In genomic region chr2:147082391-147082790, GRCm38 (mm10) we compare ENCODE assay signal across 39 mouse cellular contexts. TPM values are rescaled to one million over a fixed set of nuclear protein-coding genes. Genes with fewer than 3 reads are reported as not detected.
"Had no signal": no experiment of that assay in that cellular context is flagged by ENCODE, and none has a peak within 500 bp of the region (broad histone marks: within the 10 kb centered on the region; RNA-seq: fewer than 3 reads in every experiment).

No protein-coding gene starts in this region.

- H3K36me3 ChIP-seq: heart, embryonic 15.5 days; hindbrain, embryonic 15.5 days; intestine, embryonic 15.5 days had no signal

- ATAC-seq: hindbrain, postnatal 0 days; inflammation-experienced regulatory T-cells, adult 6 months; intestine, embryonic 15.5 days; intestine, postnatal 0 days; liver, embryonic 12.5 days had no signal

- DNase-seq: gastrocnemius, postnatal 14 days; gastrocnemius, postnatal 36 days; heart, adult 11 months; heart, adult 2 months; heart, postnatal 14 days; heart, postnatal 36 days; kidney, adult 18-20 months; kidney, adult 8-10 months; kidney, postnatal 10 days; kidney, postnatal 25 days; kidney, postnatal 4 days; left cerebral cortex, postnatal 4 days had no signal

- H3K4me3 ChIP-seq: heart, adult 2 months; heart, embryonic 13.5 days; heart, embryonic 15.5 days; hindbrain, embryonic 13.5 days; hindbrain, embryonic 15.5 days; intestine, embryonic 15.5 days; layer of hippocampus, adult 2 months; left cerebral cortex, adult 2 months; limb, embryonic 13.5 days; limb, embryonic 15.5 days; liver, embryonic 12.5 days had no signal

- H3K4me2 ChIP-seq: heart, embryonic 11.5 days; heart, embryonic 13.5 days; heart, embryonic 15.5 days; hindbrain, embryonic 13.5 days; hindbrain, embryonic 15.5 days; intestine, embryonic 15.5 days; limb, embryonic 13.5 days; limb, embryonic 15.5 days; liver, embryonic 12.5 days had no signal

- H3K27ac ChIP-seq: heart, adult 2 months; heart, embryonic 13.5 days; heart, embryonic 15.5 days; hindbrain, embryonic 13.5 days; hindbrain, embryonic 15.5 days; hindbrain, postnatal 0 days; intestine, embryonic 15.5 days; layer of hippocampus, adult 2 months; left cerebral cortex, adult 2 months; limb, embryonic 13.5 days; limb, embryonic 15.5 days; liver, embryonic 12.5 days; liver, embryonic 14.5 days had no signal

- H3K9ac ChIP-seq: heart, embryonic 13.5 days; heart, embryonic 15.5 days; hindbrain, embryonic 13.5 days; hindbrain, embryonic 15.5 days; intestine, embryonic 15.5 days; limb, embryonic 13.5 days; limb, embryonic 15.5 days; liver, embryonic 12.5 days; liver, embryonic 14.5 days had no signal

- H3K9me3 ChIP-seq: heart, embryonic 13.5 days; heart, embryonic 15.5 days; hindbrain, embryonic 13.5 days; hindbrain, embryonic 15.5 days; intestine, embryonic 15.5 days; limb, embryonic 13.5 days; limb, embryonic 15.5 days; liver, embryonic 12.5 days had no signal

RNA-seq across cellular contexts. Expression of gene Nkx2-4, which starts 2.9 kb away (rescaled TPM):
- total RNA-seq: gastrocnemius, adult 18-20 months; gastrocnemius, adult 8-10 months; gastrocnemius, postnatal 14 days; gastrocnemius, postnatal 36 days; heart, adult 2 months; heart, postnatal 14 days; heart, postnatal 36 days; hematopoietic stem cell, adult 5-6 weeks; layer of hippocampus, adult 2 months; layer of hippocampus, postnatal 10 days; layer of hippocampus, postnatal 25 days; left cerebral cortex, adult 2 months; left cerebral cortex, postnatal 14 days; left cerebral cortex, postnatal 4 days; liver, adult 2 months had no signal
- polyA plus RNA-seq: gonadal fat pad, adult 2 months; heart, adult 2 months; heart, embryonic 11.5 days; heart, embryonic 13.5 days; heart, embryonic 15.5 days; heart, postnatal 0 days; hindbrain, embryonic 13.5 days; hindbrain, embryonic 15.5 days; hindbrain, postnatal 0 days; inflammation-experienced regulatory T-cells, adult 6 months; intestine, embryonic 15.5 days; intestine, postnatal 0 days; kidney, embryonic 14.5 days; kidney, embryonic 16.5 days; limb, embryonic 11.5 days; limb, embryonic 13.5 days; limb, embryonic 15.5 days; liver, adult 2 months; liver, embryonic 12.5 days; liver, embryonic 14.5 days had no signal
